Mouse (Mus musculus): Measurements from ENCODE around the gene N4bp2l1. TPM values are rescaled to one million over a fixed set of nuclear protein-coding genes. Genes with fewer than 3 reads are reported as not detected.
A peak's percentile ranks its signal among the peaks of the same experiment; 100 is the strongest.

Gene N4bp2l1
- polyA plus RNA-seq, 1 experiment from 2014 or later, result 3.5 TPM

GRCm38 (mm10) chr5:150620588-150621135 lies 23.7 kb upstream of the N4bp2l1 start:
- 90% methylated on average over 7 of the region's 7 CpGs for WGBS

GRCm38 (mm10) chr5:150618599-150619355 lies 21.8 kb upstream of the N4bp2l1 start:
- H3K4me3 ChIP-seq (ENCODE audit: low read depth, low read length), result no peak overlapping the region
- no peaks in the 10 kb centered on the region for H3K27me3 ChIP-seq (ENCODE audit: control insufficient read depth, insufficient read depth, low read length)
- no peaks in the 10 kb centered on the region for H3K36me3 ChIP-seq (ENCODE audit: control insufficient read depth, insufficient read depth, low read length)
- 91% methylated on average over 10 of the region's 10 CpGs for WGBS
- H3K27ac ChIP-seq (ENCODE audit: low read depth, low read length), result no peak overlapping the region
- H3K9ac ChIP-seq (ENCODE audit: low read length), result no peak overlapping the region
- H3K4me1 ChIP-seq (ENCODE audit: control insufficient read depth, insufficient read depth, low read length), result no peaks in the 10 kb centered on the region
- DNase-seq (ENCODE audit: low spot score, missing footprints) (peak; percentile 69), ATAC-seq (ENCODE audit: low FRiP score) (no peak)
- H3K9me3 ChIP-seq (ENCODE audit: control insufficient read depth, low read length), result no peaks in the 10 kb centered on the region
- no peak overlapping the region for H3K4me2 ChIP-seq

More at GRCm38 (mm10) chr5:150620588-150621135, 23.7 kb upstream of the N4bp2l1 start:
- no peak overlapping the region for H3K4me2 ChIP-seq
- no peak overlapping the region for H3K4me3 ChIP-seq (ENCODE audit: low read depth, low read length)
- no peak for ATAC-seq (ENCODE audit: low FRiP score)
- no peaks in the 10 kb centered on the region for H3K4me1 ChIP-seq (ENCODE audit: control insufficient read depth, insufficient read depth, low read length)
- H3K9me3 ChIP-seq (ENCODE audit: control insufficient read depth, low read length), result no peaks in the 10 kb centered on the region
- DNase-seq (ENCODE audit: low spot score, missing footprints), result peak; percentile 49
- H3K36me3 ChIP-seq (ENCODE audit: control insufficient read depth, insufficient read depth, low read length), result no peaks in the 10 kb centered on the region
- no peak overlapping the region for H3K9ac ChIP-seq (ENCODE audit: low read length)
- no peaks in the 10 kb centered on the region for H3K27me3 ChIP-seq (ENCODE audit: control insufficient read depth, insufficient read depth, low read length)
- no peak overlapping the region for H3K27ac ChIP-seq (ENCODE audit: low read depth, low read length)

GRCm38 (mm10) chr5:150616731-150617130 lies 19.7 kb upstream of the N4bp2l1 start:
- no peaks in the 10 kb centered on the region for H3K27me3 ChIP-seq (ENCODE audit: control insufficient read depth, insufficient read depth, low read length)
- ATAC-seq (ENCODE audit: low FRiP score), result no peak

GRCm38 (mm10) chr5:150616216-150616615 lies 19.2 kb upstream of the N4bp2l1 start:
- H3K27ac ChIP-seq (ENCODE audit: low read depth, low read length), result no peak overlapping the region
- DNase-seq (ENCODE audit: low spot score, missing footprints) (peak; percentile 41), ATAC-seq (ENCODE audit: low FRiP score) (no peak)
- 92% methylated on average over 2 of the region's 2 CpGs for WGBS
- H3K9me3 ChIP-seq (ENCODE audit: control insufficient read depth, low read length), result no peaks in the 10 kb centered on the region
- H3K4me3 ChIP-seq (ENCODE audit: low read depth, low read length), result no peak overlapping the region
- no peak overlapping the region for H3K4me2 ChIP-seq
- H3K27me3 ChIP-seq (ENCODE audit: control insufficient read depth, insufficient read depth, low read length), result no peaks in the 10 kb centered on the region
- H3K9ac ChIP-seq (ENCODE audit: low read length), result no peak overlapping the region
- H3K4me1 ChIP-seq (ENCODE audit: control insufficient read depth, insufficient read depth, low read length), result no peaks in the 10 kb centered on the region
- no peaks in the 10 kb centered on the region for H3K36me3 ChIP-seq (ENCODE audit: control insufficient read depth, insufficient read depth, low read length)

More at GRCm38 (mm10) chr5:150616731-150617130, 19.7 kb upstream of the N4bp2l1 start:
- DNase-seq (ENCODE audit: low spot score, missing footprints), result peak; percentile 69
- Histone ChIP-seq H3K4me3 (ENCODE audit: low read depth, low read length) (no peak overlapping the region), H3K9ac (ENCODE audit: low read length) (no peak overlapping the region), H3K27ac (ENCODE audit: low read depth, low read length) (no peak overlapping the region), H3K4me2 (no peak overlapping the region), H3K4me1 (ENCODE audit: control insufficient read depth, insufficient read depth, low read length) (no peaks in the 10 kb centered on the region), H3K36me3 (ENCODE audit: control insufficient read depth, insufficient read depth, low read length) (no peaks in the 10 kb centered on the region), H3K9me3 (ENCODE audit: control insufficient read depth, low read length) (no peaks in the 10 kb centered on the region)
- 81% methylated on average over 3 of the region's 3 CpGs for WGBS

- Histone ChIP-seq H3K36me3 (ENCODE audit: control insufficient read depth, insufficient read depth, low read length) (no peaks in the 10 kb centered on the region), H3K4me2 (no peak overlapping the region), H3K27me3 (ENCODE audit: control insufficient read depth, insufficient read depth, low read length) (no peaks in the 10 kb centered on the region), H3K4me3 (ENCODE audit: low read depth, low read length) (no peak overlapping the region), H3K27ac (ENCODE audit: low read depth, low read length) (no peak overlapping the region), H3K4me1 (ENCODE audit: control insufficient read depth, insufficient read depth, low read length) (no peaks in the 10 kb centered on the region), H3K9me3 (ENCODE audit: control insufficient read depth, low read length) (no peaks in the 10 kb centered on the region), H3K9ac (ENCODE audit: low read length) (no peak overlapping the region)
- ATAC-seq (ENCODE audit: low FRiP score), result no peak
- 94% methylated on average over 2 of the region's 2 CpGs for WGBS
- DNase-seq (ENCODE audit: low spot score, missing footprints), result peak; percentile 17
These were observed 17.1 kb upstream of the N4bp2l1 start for GRCm38 (mm10) chr5:150614054-150614453.

- no peak overlapping the region for H3K9ac ChIP-seq (ENCODE audit: low read length)
- no peaks in the 10 kb centered on the region for H3K27me3 ChIP-seq (ENCODE audit: control insufficient read depth, insufficient read depth, low read length)
- H3K4me1 ChIP-seq (ENCODE audit: control insufficient read depth, insufficient read depth, low read length), result no peaks in the 10 kb centered on the region
- H3K4me3 ChIP-seq (ENCODE audit: low read depth, low read length), result no peak overlapping the region
- no peak overlapping the region for H3K27ac ChIP-seq (ENCODE audit: low read depth, low read length)
- H3K9me3 ChIP-seq (ENCODE audit: control insufficient read depth, low read length), result no peaks in the 10 kb centered on the region
- H3K36me3 ChIP-seq (ENCODE audit: control insufficient read depth, insufficient read depth, low read length), result 0 out of 2 replicates have a peak, but pooled peaks cover 2% of the 10 kb centered on the region
- DNase-seq (ENCODE audit: low spot score, missing footprints), result peak; percentile 57
- H3K4me2 ChIP-seq, result no peak overlapping the region
- 84% methylated on average over 12 of the region's 12 CpGs for WGBS
- no peak for ATAC-seq (ENCODE audit: low FRiP score)
These were observed 14.7 kb upstream of the N4bp2l1 start for GRCm38 (mm10) chr5:150611697-150612096.

GRCm38 (mm10) chr5:150611136-150611535 lies 14.1 kb upstream of the N4bp2l1 start:
- Histone ChIP-seq H3K4me3 (ENCODE audit: low read depth, low read length) (no peak overlapping the region), H3K4me1 (ENCODE audit: control insufficient read depth, insufficient read depth, low read length) (no peaks in the 10 kb centered on the region), H3K27ac (ENCODE audit: low read depth, low read length) (no peak overlapping the region), H3K36me3 (ENCODE audit: control insufficient read depth, insufficient read depth, low read length) (0 out of 2 replicates have a peak, but pooled peaks cover 4% of the 10 kb centered on the region), H3K27me3 (ENCODE audit: control insufficient read depth, insufficient read depth, low read length) (no peaks in the 10 kb centered on the region), H3K9ac (ENCODE audit: low read length) (no peak overlapping the region), H3K4me2 (no peak overlapping the region), H3K9me3 (ENCODE audit: control insufficient read depth, low read length) (no peaks in the 10 kb centered on the region)
- DNase-seq (ENCODE audit: low spot score, missing footprints), result peak; percentile 45
- no peak for ATAC-seq (ENCODE audit: low FRiP score)
- WGBS, result 81% methylated on average over 1 of the region's 1 CpGs

GRCm38 (mm10) chr5:150607631-150608030 lies 10.6 kb upstream of the N4bp2l1 start:
- Histone ChIP-seq H3K4me3 (ENCODE audit: low read depth, low read length) (no peak overlapping the region), H3K36me3 (ENCODE audit: control insufficient read depth, insufficient read depth, low read length) (0 out of 2 replicates have a peak, but pooled peaks cover 4% of the 10 kb centered on the region), H3K9ac (ENCODE audit: low read length) (no peak overlapping the region), H3K27ac (ENCODE audit: low read depth, low read length) (no peak overlapping the region), H3K4me2 (no peak overlapping the region), H3K9me3 (ENCODE audit: control insufficient read depth, low read length) (no peaks in the 10 kb centered on the region), H3K27me3 (ENCODE audit: control insufficient read depth, insufficient read depth, low read length) (no peaks in the 10 kb centered on the region), H3K4me1 (ENCODE audit: control insufficient read depth, insufficient read depth, low read length) (no peaks in the 10 kb centered on the region)
- ATAC-seq (ENCODE audit: low FRiP score) (no peak), DNase-seq (ENCODE audit: low spot score, missing footprints) (peak; percentile 10)
- WGBS, result 97% methylated on average over 8 of the region's 8 CpGs

- H3K4me1 ChIP-seq (ENCODE audit: control insufficient read depth, insufficient read depth, low read length), result no peaks in the 10 kb centered on the region
- no peak overlapping the region for H3K27ac ChIP-seq (ENCODE audit: low read depth, low read length)
- no peak overlapping the region for H3K4me2 ChIP-seq
- H3K36me3 ChIP-seq (ENCODE audit: control insufficient read depth, insufficient read depth, low read length), result 0 out of 2 replicates have a peak, but pooled peaks cover 4% of the 10 kb centered on the region
- no peak for ATAC-seq (ENCODE audit: low FRiP score)
- peak; percentile 71 for DNase-seq (ENCODE audit: low spot score, missing footprints)
- no peaks in the 10 kb centered on the region for H3K9me3 ChIP-seq (ENCODE audit: control insufficient read depth, low read length)
- 94% methylated on average over 6 of the region's 6 CpGs for WGBS
- no peak overlapping the region for H3K4me3 ChIP-seq (ENCODE audit: low read depth, low read length)
- no peak overlapping the region for H3K9ac ChIP-seq (ENCODE audit: low read length)
- H3K27me3 ChIP-seq (ENCODE audit: control insufficient read depth, insufficient read depth, low read length), result no peaks in the 10 kb centered on the region
These were observed 9.1 kb upstream of the N4bp2l1 start for GRCm38 (mm10) chr5:150606131-150606530.

Data from midbrain, embryonic 11.5 days (tissue).